In genomic region chr11:72519189-72519588, GRCm38 (mm10) we compare ENCODE assay signal across 21 mouse cellular contexts. TPM values are rescaled to one million over a fixed set of nuclear protein-coding genes. Genes with fewer than 3 reads are reported as not detected.
DNase-seq lines count a peak whose midpoint lies in the region; ATAC-seq and TF ChIP-seq lines count a peak whose summit lies in the region.
"Had no signal": no experiment of that assay in that cellular context is flagged by ENCODE, and none has a peak within 500 bp of the region (broad histone marks: within the 10 kb centered on the region; RNA-seq: fewer than 3 reads in every experiment).

No protein-coding gene starts in this region.

- H3K27ac ChIP-seq in heart, adult 2 months = 0 out of 2 replicates have a peak overlapping the region, but pooled peaks have one; percentile 24
- H3K27ac ChIP-seq in liver, postnatal 0 days (ENCODE audit: low read depth) = peak overlapping the region; percentile 39; the same call in 1 of the 2 replicates
- H3K27ac ChIP-seq in lung, embryonic 16.5 days (ENCODE audit: low read length) = no peak overlapping the region
- no peak overlapping the region for H3K27ac ChIP-seq in forebrain, embryonic 13.5 days
- H3K27ac ChIP-seq: embryonic facial prominence, embryonic 15.5 days; heart, embryonic 13.5 days; limb, embryonic 12.5 days; liver, embryonic 15.5 days; neural tube, embryonic 12.5 days had no signal

- H3K4me1 ChIP-seq in heart, adult 2 months (ENCODE audit: control insufficient read depth, insufficient read depth, low read length) = peaks cover 17% of the 10 kb centered on the region
- H3K4me1 ChIP-seq in liver, postnatal 0 days (ENCODE audit: insufficient read depth) = peaks cover 5% of the 10 kb centered on the region
- peaks cover 7% of the 10 kb centered on the region for H3K4me1 ChIP-seq in lung, embryonic 16.5 days (replicated peaks; ENCODE audit: control insufficient read depth, insufficient read depth, low read length)
- H3K4me1 ChIP-seq in forebrain, embryonic 13.5 days = peaks cover 12% of the 10 kb centered on the region
- H3K4me1 ChIP-seq: embryonic facial prominence, embryonic 15.5 days; limb, embryonic 12.5 days; liver, embryonic 15.5 days; neural tube, embryonic 12.5 days had no signal

- H3K36me3 ChIP-seq in heart, adult 2 months (ENCODE audit: control insufficient read depth, insufficient read depth, low read length) = no peaks in the 10 kb centered on the region
- no peaks in the 10 kb centered on the region for H3K36me3 ChIP-seq in liver, postnatal 0 days (replicated peaks; ENCODE audit: insufficient read depth, low read length)
- H3K36me3 ChIP-seq in lung, embryonic 16.5 days (ENCODE audit: control insufficient read depth, insufficient read depth, low read length) = no peaks in the 10 kb centered on the region
- H3K36me3 ChIP-seq in forebrain, embryonic 13.5 days (ENCODE audit: poor library complexity, severe bottlenecking) = no peaks in the 10 kb centered on the region
- H3K36me3 ChIP-seq: embryonic facial prominence, embryonic 15.5 days; heart, embryonic 13.5 days; limb, embryonic 12.5 days; liver, embryonic 15.5 days; neural tube, embryonic 12.5 days had no signal

- peak; percentile 24 to 40 for DNase-seq in heart, adult 2 months
- DNase-seq in heart, postnatal 4 days = no peak
- DNase-seq in liver, postnatal 0 days = no peak
- no peak for DNase-seq in liver
- DNase-seq in left cerebral cortex, adult 8-10 months (ENCODE audit: low spot score in 2 of 2) = no peak
- DNase-seq: adrenal gland, postnatal 25 days; cerebellum, adult 11-12 months; cerebellum, postnatal 36 days; kidney, adult 8-10 months; right cerebral cortex, adult 18-20 months; thymus, postnatal 14 days had no signal

- 31% methylated on average over 4 of the region's 4 CpGs for WGBS in heart, adult 2 months
- 58% methylated on average over 4 of the region's 4 CpGs for WGBS in liver, postnatal 0 days (ENCODE audit: insufficient replicate concordance)
- WGBS in lung, embryonic 16.5 days = 45% methylated on average over 4 of the region's 4 CpGs
- 87% methylated on average over 4 of the region's 4 CpGs for WGBS in forebrain, embryonic 13.5 days

- H3K9ac ChIP-seq in heart, adult 2 months (ENCODE audit: low read depth, low read length) = no peak overlapping the region
- no peak overlapping the region for H3K9ac ChIP-seq in liver, postnatal 0 days (replicated peaks)
- H3K9ac ChIP-seq in lung, embryonic 16.5 days (ENCODE audit: low read length) = no peak overlapping the region
- H3K9ac ChIP-seq in forebrain, embryonic 13.5 days = no peak overlapping the region
- H3K9ac ChIP-seq: embryonic facial prominence, embryonic 15.5 days; heart, embryonic 13.5 days; limb, embryonic 12.5 days; liver, embryonic 15.5 days; neural tube, embryonic 12.5 days had no signal

- no peak for TF ChIP-seq POLR2A in heart, adult 2 months (IDR thresholded peaks at IDR 0.05; ENCODE audit: insufficient read depth, low read depth, low read length)

- intact Hi-C loops in heart, adult 2 months (cut with DNase I) = no loop called here

- TF ChIP-seq CTCF in heart, adult 2 months (IDR thresholded peaks at IDR 0.05) = no peak
- no peak for TF ChIP-seq CTCF in liver, postnatal 0 days (IDR thresholded peaks at IDR 0.05; ENCODE audit: low read depth)

- no peak overlapping the region for H3K4me3 ChIP-seq in heart, adult 2 months
- no peak overlapping the region for H3K4me3 ChIP-seq in liver, postnatal 0 days (ENCODE audit: low read depth, low read length)
- H3K4me3 ChIP-seq in lung, embryonic 16.5 days (ENCODE audit: low read length) = no peak overlapping the region
- H3K4me3 ChIP-seq in forebrain, embryonic 13.5 days = no peak overlapping the region
- H3K4me3 ChIP-seq: embryonic facial prominence, embryonic 15.5 days; heart, embryonic 13.5 days; limb, embryonic 12.5 days; liver, embryonic 15.5 days; neural tube, embryonic 12.5 days had no signal

- no peaks in the 10 kb centered on the region for H3K27me3 ChIP-seq in heart, adult 2 months (ENCODE audit: control insufficient read depth, insufficient read depth, low read length)
- H3K27me3 ChIP-seq in liver, postnatal 0 days (ENCODE audit: insufficient read depth, low read length) = no peaks in the 10 kb centered on the region
- H3K27me3 ChIP-seq in lung, embryonic 16.5 days (ENCODE audit: control insufficient read depth, insufficient read depth, low read depth, low read length) = no peaks in the 10 kb centered on the region
- H3K27me3 ChIP-seq in forebrain, embryonic 13.5 days = no peaks in the 10 kb centered on the region
- H3K27me3 ChIP-seq: CH12.LX; embryonic facial prominence, embryonic 15.5 days; heart, embryonic 13.5 days; limb, embryonic 12.5 days; liver, embryonic 15.5 days; neural tube, embryonic 12.5 days had no signal

- H3K4me2 ChIP-seq in liver, postnatal 0 days (ENCODE audit: low read depth, low read length) = no peak overlapping the region
- H3K4me2 ChIP-seq in lung, embryonic 16.5 days (ENCODE audit: low read depth, low read length) = no peak overlapping the region
- no peak overlapping the region for H3K4me2 ChIP-seq in forebrain, embryonic 13.5 days
- H3K4me2 ChIP-seq: embryonic facial prominence, embryonic 15.5 days; heart, embryonic 13.5 days; limb, embryonic 12.5 days; liver, embryonic 15.5 days; neural tube, embryonic 12.5 days had no signal

- TF ChIP-seq EP300 in heart, adult 2 months (IDR thresholded peaks at IDR 0.05; ENCODE audit: insufficient read depth, low read depth, low read length) = 0 out of 2 replicates have a peak, but pooled peaks have one; percentile 24
- TF ChIP-seq EP300 in liver, postnatal 0 days (IDR thresholded peaks at IDR 0.05; ENCODE audit: low read depth) = no peak

- no peaks in the 10 kb centered on the region for H3K79me2 ChIP-seq in heart, adult 2 months (replicated peaks; ENCODE audit: control insufficient read depth, insufficient read depth, low read length)

- H3K9me3 ChIP-seq in liver, postnatal 0 days (ENCODE audit: low read length) = no peaks in the 10 kb centered on the region
- H3K9me3 ChIP-seq in lung, embryonic 16.5 days (ENCODE audit: control insufficient read depth, low read length) = no peaks in the 10 kb centered on the region
- H3K9me3 ChIP-seq in forebrain, embryonic 13.5 days (replicated peaks) = no peaks in the 10 kb centered on the region
- H3K9me3 ChIP-seq: embryonic facial prominence, embryonic 15.5 days; heart, embryonic 13.5 days; liver, embryonic 15.5 days; neural tube, embryonic 12.5 days had no signal

- ATAC-seq in liver, postnatal 0 days = no peak
- peak; percentile 56; the same call in 1 of the 2 replicates for ATAC-seq in lung, embryonic 16.5 days (ENCODE audit: low read depth)
- ATAC-seq in megakaryocyte, adult 5-6 weeks (ENCODE audit: poor library complexity, severe bottlenecking) = peak; percentile 68
- ATAC-seq in forebrain, embryonic 13.5 days = no peak

RNA-seq across cellular contexts. Expression of gene Spns2, which starts 29.5 kb away (rescaled TPM):
- 1 to 10 TPM; 6.1 to 7.9 TPM for total RNA-seq in heart, adult 2 months (2021)
- 13.8 and 18.1 TPM in 2 replicates for polyA plus RNA-seq in heart, adult 2 months (2012; rRNA removed)
- total RNA-seq in heart, postnatal 4 days (2021) = 10 to 100 TPM; 17.0 to 18.0 TPM
- 4.1 and 4.9 TPM in 2 replicates for polyA plus RNA-seq in liver, postnatal 0 days (2015; fragmentation: Nextera tagmentation; extraction: Ambion mirVana)
- polyA plus RNA-seq in lung, embryonic 16.5 days (2015; fragmentation: Nextera tagmentation; extraction: Ambion mirVana) = 3.1 and 3.2 TPM in 2 replicates
- total RNA-seq in megakaryocyte, adult 5-6 weeks (2015) = 2.8 and 2.9 TPM in 2 replicates
- total RNA-seq in megakaryocyte, adult 5-6 weeks (2017) = 0.15 and 4.8 TPM in 2 replicates
- 3.5 and 3.6 TPM in 2 replicates for polyA plus RNA-seq in forebrain, embryonic 13.5 days (2015; fragmentation: Nextera tagmentation; extraction: Ambion mirVana)
- 10 to 100 TPM; 47.3 to 55.4 (median 51.1) TPM for total RNA-seq in left cerebral cortex, adult 8-10 months (2022)

RNA-seq across cellular contexts. Expression of gene Spns3, which starts 31.1 kb away (rescaled TPM):
- total RNA-seq in heart, adult 2 months (2021) = not detected
- 0.20 and 0.31 TPM in 2 replicates for polyA plus RNA-seq in heart, adult 2 months (2012; rRNA removed)
- under 1 TPM in 1 of 2 experiments, not detected in 1; 0.12 TPM for total RNA-seq in heart, postnatal 4 days (2021)
- polyA plus RNA-seq in liver, postnatal 0 days (2015; fragmentation: Nextera tagmentation; extraction: Ambion mirVana) = 1.8 and 1.9 TPM in 2 replicates
- 0.09 and 0.25 TPM in 2 replicates for polyA plus RNA-seq in lung, embryonic 16.5 days (2015; fragmentation: Nextera tagmentation; extraction: Ambion mirVana)
- 4.7 and 5.4 TPM in 2 replicates for total RNA-seq in megakaryocyte, adult 5-6 weeks (2015)
- total RNA-seq in megakaryocyte, adult 5-6 weeks (2017) = 4.3 and 6.4 TPM in 2 replicates
- polyA plus RNA-seq in forebrain, embryonic 13.5 days (2015; fragmentation: Nextera tagmentation; extraction: Ambion mirVana) = 0.14 TPM in 1 of 2 replicates, not detected in the other
- 1 to 10 TPM in 1 of 4 experiments, under 1 TPM in 3; 0.32 to 1.1 (median 0.68) TPM for total RNA-seq in left cerebral cortex, adult 8-10 months (2022)
- polyA plus RNA-seq: hindbrain, embryonic 11.5 days; limb, embryonic 12.5 days; neural tube, embryonic 12.5 days had no signal

Comparison
In these comparisons a context has a peak if more than half of its experiments do, and no peak if none do; other contexts are left out.
1. DNase-seq: peak in heart, adult 2 months (2 of 2); none in heart, postnatal 4 days (single experiment), liver, postnatal 0 days (single experiment), liver (single experiment) and left cerebral cortex, adult 8-10 months (0 of 2).
2. H3K27ac ChIP-seq: peak in heart, adult 2 months (single experiment) and liver, postnatal 0 days (single experiment); none in lung, embryonic 16.5 days (single experiment) and forebrain, embryonic 13.5 days (single experiment).
3. ATAC-seq: peak in lung, embryonic 16.5 days (single experiment) and megakaryocyte, adult 5-6 weeks (single experiment); none in liver, postnatal 0 days (single experiment) and forebrain, embryonic 13.5 days (single experiment).